Mouse (Mus musculus): ENCODE data around the gene Mybpc3.
A peak's percentile ranks its signal among the peaks of the same experiment; 100 is the strongest.

The Mybpc3 gene

GRCm38 (mm10) chr2:91117585-91118275, at the start of gene Mybpc3:
Gene Mybpc3, plus strand, starts transcription at chr2:91118144.
- DNase-seq, result no peak

DNA sequence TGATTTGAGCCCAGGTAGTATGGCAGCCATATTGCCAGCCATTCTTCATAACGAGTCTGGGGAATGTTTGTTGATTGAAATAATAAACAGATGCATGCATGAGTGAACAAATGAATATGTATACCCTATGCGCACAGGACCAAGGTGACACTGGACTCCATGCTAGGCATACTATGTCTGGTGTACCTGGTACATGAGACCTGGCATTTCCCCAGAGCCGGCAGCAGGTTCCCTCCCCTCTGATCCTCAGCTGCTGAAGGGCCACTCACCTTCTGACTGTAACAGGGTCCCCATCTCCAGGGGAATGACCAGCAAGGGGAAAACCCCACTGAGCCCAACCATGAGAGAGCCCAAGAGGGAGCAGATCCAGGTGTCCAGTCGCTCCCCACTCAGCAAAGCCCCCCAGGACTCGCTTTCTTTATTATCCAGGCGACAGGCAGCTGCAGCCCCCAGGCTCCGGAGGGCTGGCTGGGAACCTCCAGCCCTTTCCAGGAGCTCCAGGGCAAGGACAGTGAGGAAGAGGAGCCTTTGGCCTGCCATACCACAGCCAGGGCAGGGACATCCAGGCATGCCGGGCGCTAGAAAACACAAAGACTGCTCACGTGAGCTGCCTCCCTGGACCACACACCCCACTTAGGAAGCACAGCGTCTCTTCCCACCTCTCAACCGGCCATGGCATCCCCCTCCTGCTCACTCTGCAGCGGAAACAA, 49.6 kb upstream of the Mybpc3 start:
- no peak for DNase-seq

DNA sequence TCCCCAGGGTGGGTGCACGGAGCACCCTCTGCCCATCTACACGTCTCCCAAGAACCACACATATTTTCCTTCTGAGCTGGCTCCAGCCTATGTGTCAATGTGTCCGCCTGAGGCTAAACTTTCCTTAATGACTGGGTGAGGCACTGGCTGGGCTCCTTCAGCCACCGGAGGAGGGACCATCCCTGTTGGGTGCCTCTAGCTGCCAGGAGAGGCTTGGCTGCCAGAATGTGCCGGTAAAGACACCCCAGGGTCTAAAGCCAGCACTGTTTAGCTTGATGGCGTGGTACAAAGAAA, 49.1 kb upstream of the Mybpc3 start:
- no peak for DNase-seq

GRCm38 (mm10) chr2:91069306-91070000, 48.5 kb upstream of the Mybpc3 start:
- no peak for DNase-seq

GRCm38 (mm10) chr2:91070076-91070800, 47.7 kb upstream of the Mybpc3 start, which contains the start of gene Slc39a13:
Gene Slc39a13, minus strand, starts transcription at chr2:91070417.
- peak; percentile 95 for DNase-seq

- no peak for DNase-seq
These were observed 46.9 kb upstream of the Mybpc3 start for GRCm38 (mm10) chr2:91071059-91071458.

DNA sequence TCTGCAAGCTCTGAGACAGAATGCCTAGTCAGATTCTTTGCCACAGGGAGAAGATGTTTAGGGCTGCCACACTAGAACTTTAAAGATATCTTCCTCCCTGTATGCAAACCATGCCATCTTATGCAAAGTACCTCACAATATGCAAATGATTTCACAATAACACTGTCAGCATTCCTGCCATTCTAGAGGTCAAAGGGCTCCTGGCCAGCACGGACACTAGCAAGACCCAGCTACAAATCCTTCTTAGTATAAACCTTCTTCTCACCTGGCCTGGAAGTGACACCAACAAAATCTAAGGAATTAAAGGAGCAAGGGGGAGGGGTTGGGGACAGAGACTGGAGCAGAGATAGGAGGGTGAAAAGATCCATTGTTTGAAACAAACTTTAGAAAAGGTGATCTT, 45.9 kb upstream of the Mybpc3 start:
- DNase-seq, result no peak

DNA sequence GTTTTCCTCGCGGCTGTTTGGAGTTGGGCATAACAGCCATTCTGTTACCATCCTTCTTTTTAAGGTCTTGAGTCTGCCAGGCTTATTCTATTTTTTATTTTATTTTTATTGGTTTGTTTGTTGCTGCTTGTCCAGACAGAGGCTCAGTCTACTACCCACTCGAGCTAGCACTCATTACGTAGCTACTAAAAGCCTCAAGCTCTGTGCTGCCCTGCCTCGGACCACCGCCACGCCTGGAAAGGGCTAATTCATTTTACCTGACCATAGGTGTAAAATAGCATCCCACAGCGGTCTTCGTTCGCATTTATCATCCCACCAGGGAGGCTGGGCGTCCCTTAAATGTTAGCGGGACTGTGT, 40.0 kb upstream of the Mybpc3 start:
- DNase-seq, result no peak

DNA sequence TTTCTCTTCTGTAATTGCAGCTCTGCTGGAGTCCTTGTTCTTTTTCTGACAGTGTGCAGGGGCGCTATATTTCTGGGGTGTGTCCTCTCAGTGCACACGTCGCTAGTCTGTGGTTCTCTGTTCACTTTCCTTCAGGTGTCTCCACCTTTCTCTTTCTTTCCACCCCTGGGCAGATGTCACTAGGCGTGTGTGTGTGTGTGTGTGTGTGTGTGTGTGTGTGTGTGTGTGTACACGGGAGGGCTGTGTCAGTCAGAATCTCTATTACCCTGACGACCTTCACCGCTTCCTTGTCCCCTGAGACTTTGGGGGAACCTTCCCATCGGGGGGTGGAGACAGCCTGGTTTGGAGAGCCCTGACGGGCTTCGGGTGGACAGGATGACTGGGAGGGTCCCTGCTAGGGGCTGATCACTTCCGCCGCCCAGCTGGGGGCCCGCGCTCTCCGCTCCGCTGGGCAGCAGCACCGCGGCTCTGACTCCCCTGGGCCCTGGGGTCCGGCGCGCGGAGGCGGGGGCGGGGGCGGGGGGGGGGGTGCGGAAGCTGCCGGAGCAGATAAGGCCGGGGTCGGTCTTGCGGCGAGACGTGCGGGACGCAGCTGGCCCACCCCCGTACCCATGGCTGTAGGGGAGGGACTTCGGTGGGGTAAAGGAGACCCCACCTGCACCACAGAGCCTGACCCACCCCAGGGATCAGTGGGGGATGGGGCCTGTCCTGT, 39.5 kb upstream of the Mybpc3 start:
- no peak for DNase-seq

DNA sequence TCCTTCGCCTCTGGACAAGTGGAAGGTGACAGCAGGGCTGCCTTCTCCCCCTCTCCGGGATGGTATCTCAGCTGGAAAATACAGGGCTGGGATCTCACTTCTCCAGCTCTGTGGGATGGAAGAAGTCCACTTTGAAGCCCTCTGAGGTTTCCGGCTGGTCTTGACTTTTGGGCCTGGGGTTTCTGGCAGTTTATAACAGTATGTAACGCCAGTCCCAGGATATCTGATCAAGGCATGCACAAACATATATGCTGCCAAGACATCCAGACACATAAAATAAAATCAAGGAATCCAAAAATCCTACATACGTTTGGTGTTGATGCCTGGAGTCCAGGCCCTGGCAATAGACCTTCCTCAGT, 38.9 kb upstream of the Mybpc3 start:
- no peak for DNase-seq

GRCm38 (mm10) chr2:91080784-91081513, 37.0 kb upstream of the Mybpc3 start:
- no peak for DNase-seq

DNA sequence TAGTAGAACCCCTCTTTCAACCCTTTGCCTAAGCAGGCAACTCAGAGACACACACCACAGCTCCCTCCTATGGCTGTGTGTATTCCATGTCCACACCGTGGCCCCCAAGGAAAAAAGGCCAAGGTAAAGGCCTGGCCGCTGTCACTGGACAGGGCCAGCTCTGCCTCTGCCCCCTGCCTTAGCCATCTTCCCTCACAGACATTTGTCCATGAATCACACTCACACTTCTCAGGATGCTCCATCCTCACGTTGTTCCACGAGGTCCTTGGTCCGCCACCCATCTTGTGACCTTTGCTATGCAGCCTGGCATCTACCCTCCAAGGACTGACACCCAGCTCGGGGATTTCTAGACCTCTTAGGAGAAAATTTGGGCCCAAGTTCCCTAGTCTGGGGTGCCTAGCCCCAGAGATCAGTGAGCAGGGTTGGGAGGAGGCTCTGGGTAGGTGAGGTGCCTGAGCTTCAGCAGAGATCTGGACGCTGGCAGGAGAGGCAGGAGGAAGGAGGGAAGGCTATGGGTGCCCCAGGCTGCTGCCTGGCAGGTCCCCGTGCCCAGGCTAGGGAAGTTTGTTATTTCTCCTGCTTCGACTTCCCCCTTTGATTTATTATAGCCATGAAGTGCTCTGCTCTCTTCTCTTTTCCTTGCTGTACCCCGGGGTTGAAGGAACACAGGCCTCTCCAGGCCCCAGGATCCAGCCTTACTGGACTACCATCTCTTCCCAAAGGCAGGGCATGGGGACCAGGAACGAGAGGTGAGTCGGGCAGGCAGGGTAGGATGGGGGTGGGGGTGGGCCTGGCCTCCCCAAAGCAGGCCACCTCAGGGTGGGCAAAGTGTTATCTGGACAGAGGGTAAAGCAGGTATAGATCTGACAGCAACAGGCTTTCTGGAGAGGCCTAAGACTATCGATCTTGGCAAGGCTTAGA, 35.9 kb upstream of the Mybpc3 start, which contains the start of gene Spi1:
TSS of gene Spi1 (plus strand) at position 616 of the 921 bp plus-strand sequence.
- DNase-seq, result no peak

- DNase-seq, result no peak
These were observed 35.1 kb upstream of the Mybpc3 start for GRCm38 (mm10) chr2:91082844-91083243.

DNA sequence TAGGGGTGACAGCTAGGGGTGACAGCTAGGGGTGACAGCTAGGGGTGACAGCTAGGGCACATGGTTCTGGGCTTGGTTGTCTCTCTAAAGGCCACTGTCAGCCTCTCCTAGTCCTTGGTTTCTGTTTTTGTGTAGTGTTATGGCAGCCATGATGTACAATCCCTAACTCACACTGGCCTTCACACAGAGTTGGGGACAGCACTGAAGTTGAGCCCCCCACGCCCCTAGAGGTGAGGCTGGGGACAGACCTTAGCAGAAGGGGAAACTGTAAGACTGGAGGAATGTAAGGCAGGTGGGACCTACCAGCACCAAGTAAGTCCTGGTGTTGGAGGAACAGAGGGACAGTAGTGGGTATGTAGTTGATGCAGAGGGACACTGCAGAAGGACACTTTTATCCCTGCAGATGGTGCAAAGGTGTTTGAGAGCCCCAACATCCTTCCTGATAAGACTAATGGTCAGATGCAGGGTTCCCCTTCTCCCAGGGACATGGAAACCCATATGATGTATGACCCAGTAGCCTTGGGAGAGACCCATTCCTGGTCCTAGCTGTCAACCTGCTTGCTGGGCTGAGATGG, 34.5 kb upstream of the Mybpc3 start:
- DNase-seq, result no peak

DNA sequence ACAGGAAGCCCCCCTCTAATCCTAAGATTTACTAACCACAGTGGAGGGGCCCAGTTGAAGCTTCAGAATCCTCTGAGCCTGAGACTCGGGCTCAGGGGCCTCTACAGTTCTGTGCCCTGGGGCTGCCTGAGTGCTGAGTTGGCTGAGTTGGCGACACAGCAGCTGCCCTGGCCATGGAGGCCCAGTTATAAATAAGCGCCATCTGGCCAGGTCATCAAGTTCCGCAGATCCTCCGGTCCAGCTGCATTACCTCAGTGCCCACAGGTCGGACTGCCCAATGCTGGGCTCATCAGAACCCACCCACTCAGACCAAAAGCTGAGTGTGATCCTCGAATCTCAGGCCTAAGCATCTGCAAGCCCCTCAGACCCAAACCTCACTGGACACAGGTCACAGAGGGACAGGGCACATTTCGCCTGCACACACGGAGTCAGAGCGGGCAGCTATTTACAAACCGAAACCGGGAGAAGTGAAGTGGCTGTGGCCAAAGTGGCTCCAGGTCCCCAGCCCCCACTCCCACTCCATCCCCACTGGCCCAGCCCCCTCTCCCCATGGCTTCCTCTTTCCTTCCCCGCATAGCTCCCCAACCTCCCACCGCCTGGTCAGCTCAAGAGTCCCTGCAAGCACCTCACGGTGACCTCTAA, 33.6 kb upstream of the Mybpc3 start:
- no peak for DNase-seq

- DNase-seq, result no peak
These were observed 32.2 kb upstream of the Mybpc3 start for GRCm38 (mm10) chr2:91085494-91086391.

GRCm38 (mm10) chr2:91086392-91087237, 31.3 kb upstream of the Mybpc3 start:
- no peak for DNase-seq

- no peak for DNase-seq
These were observed 30.5 kb upstream of the Mybpc3 start for GRCm38 (mm10) chr2:91087453-91087852.

Data from cerebellum, adult 11-12 months (tissue).